Mouse (Mus musculus) right cerebral cortex, postnatal 14 days (tissue): ENCODE results near the gene Kcnip2.
"Not testable (repeated sequence)": the region's sequence is repeated elsewhere in the genome, so short reads cannot be mapped to it uniquely, and the experiment has no call there.

Experiments used
- DNase-seq: peaks from one replicate; pipeline ENCODE4 v3.0.0; 2022

The Kcnip2 gene

GRCm38 (mm10) chr19:45811028-45811674 lies 4.7 kb downstream of the Kcnip2 start:
- no peak for DNase-seq

GRCm38 (mm10) chr19:45807732-45808131 lies 8.1 kb downstream of the Kcnip2 start:
- no peak for DNase-seq

DNA sequence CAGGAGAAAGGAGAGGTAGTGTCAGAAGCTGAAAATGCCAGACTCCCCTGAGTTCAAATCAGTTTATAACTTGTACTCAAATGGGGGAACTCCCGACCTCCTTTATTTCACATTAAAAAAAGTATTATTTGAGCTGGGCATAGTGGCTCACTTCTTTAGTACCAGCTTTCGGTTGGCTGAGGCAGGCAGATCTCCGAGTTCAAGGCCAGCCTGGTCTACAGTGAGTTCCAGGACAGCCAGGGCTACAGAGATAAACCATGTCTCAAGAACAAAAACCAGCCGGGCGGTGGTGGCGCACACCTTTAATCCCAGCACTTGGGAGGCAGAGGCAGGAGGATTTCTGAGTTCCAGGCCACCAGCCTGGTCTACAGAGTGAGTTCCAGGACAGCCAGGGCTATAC lies 10.0 kb downstream of the Kcnip2 start:
- not testable (repeated sequence) for DNase-seq

GRCm38 (mm10) chr19:45804593-45805368 lies 11.1 kb downstream of the Kcnip2 start:
- no peak for DNase-seq

DNA sequence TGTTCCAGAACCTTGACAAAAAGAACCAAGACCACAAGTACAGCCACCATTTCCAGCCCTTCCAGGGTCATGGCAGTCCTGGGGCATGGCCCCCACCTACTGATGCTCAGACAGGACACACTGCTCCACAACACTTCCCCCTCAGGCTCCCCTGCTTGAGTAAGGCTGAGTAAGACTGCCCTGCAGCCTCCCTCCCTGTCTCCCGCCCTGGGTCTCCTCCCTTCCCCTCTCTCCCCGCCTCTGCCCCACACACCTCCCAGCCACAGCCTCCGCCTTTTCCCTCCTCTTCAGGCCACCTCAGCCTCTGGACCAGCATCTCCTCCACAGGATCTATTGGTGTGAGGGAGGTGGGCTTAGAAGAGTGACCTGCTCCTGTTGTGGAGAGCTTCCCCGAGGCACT lies 12.5 kb downstream of the Kcnip2 start:
- no peak for DNase-seq

- no peak for DNase-seq
Measured at GRCm38 (mm10) chr19:45802702-45803101, 13.2 kb downstream of the Kcnip2 start.

DNA sequence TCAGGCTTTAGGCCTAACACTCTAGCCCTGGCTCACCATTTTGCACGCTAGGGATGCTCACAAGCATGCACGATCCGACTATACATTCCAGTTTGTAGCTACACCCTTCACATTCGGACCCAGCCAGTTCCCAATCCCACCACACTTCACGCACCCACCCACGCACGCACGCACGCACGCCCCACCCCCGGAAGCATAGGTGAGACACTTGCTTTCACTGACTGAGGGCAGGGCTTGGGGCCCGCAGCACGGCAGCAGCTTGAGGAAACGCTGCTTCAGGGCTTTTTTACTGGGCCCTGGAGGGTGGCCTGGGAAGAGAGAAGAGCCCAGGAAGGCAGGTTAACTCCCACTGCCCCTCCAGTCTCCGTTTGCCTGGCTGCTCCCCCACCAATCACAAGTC lies 19.0 kb downstream of the Kcnip2 start:
- DNase-seq: no peak

- no peak for DNase-seq
Measured at GRCm38 (mm10) chr19:45796061-45796556, 19.8 kb downstream of the Kcnip2 start.

GRCm38 (mm10) chr19:45795406-45795944 lies 20.4 kb downstream of the Kcnip2 start:
- DNase-seq: no peak

- DNase-seq: no peak
Measured at GRCm38 (mm10) chr19:45794718-45795117, 21.1 kb downstream of the Kcnip2 start.

- DNase-seq: no peak
Measured at GRCm38 (mm10) chr19:45792404-45792803, 23.5 kb downstream of the Kcnip2 start.

DNA sequence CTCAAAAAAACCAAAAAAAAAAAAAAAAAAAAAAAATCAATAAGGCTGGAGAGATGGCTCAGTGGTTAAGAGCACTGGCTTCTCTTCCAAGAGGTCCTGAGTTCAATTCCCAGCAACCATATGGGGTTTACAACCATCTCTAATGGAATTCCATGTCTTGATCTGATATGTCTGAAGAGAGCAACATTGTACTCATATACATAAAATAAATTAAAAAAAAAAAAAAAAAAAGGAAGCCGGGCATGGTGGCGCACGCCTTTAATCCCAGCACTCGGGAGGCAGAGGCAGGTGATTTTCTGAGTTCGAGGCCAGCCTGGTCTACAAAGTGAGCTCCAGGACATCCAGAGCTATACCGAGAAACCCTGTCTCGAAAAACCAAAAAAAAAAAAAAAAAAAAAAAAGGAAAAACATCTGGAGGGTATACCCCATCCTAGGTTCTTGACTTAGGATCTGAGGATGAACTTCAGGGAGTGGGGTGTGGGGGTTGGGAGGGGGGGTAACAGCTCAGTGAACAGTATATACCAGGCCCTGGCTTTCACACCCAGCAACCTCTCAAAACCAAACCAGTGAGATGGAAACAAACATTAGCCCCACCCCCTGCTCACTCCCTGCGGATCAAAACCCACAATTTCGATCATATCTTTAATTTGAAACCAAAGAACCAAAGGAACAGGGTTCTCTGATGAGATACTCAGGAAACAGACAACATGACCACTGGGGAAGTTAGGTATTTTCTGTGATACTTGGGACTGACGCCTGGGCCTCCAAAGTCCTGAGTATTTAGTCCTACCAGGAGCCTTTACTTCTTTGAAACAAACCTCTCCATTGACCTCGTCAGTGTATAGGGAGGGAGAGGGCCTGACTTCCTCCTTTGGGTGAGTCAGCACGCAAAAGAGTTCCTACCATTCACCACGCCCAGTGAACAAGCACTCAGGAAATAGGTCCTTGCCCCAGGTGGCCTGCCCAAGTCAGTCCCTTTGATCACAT lies 25.7 kb downstream of the Kcnip2 start:
- DNase-seq: no peak

- no peak for DNase-seq
Measured at GRCm38 (mm10) chr19:45789365-45789764, 26.5 kb downstream of the Kcnip2 start.

DNA sequence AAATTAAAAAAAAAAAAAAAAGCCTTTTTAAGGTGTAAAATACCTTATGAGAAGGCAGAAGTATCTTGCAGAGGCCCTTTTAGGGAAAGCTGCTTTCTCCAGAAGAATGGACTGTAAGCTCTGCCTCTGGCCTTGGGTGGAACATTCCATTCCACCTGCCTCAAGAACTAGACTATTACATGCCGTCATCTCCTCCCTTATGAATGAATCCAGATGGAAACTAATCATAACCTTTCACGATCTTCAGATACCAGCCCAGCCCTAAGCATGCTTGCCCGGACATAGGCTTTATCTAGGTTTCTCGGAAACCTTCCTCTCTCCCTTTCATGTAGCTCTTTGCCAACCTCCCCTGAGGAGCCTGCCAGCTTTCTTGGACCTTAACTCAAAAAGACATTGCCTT lies 27.5 kb downstream of the Kcnip2 start:
- DNase-seq: no peak

- no peak for DNase-seq
Measured at GRCm38 (mm10) chr19:45787450-45787849, 28.4 kb downstream of the Kcnip2 start.

DNA sequence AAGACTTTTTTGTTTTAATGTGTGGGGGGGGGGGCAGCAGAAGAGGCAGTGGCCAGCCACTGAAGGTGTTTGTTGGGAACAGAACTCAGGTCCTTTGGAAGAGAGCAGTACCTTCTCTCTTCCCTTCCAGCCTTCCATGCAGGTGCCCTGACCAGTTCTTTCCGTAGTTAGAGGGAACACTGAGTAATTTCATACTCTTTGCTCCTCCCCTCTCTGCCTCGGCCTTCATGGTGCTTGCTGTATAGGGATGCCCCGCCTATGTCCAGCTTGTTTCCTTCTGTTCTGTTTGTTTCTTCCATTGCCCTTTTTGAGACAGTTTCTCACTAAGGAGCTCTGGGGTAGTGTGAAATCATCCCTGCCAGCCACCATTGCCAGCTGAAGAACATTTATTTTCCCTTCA lies 30.4 kb downstream of the Kcnip2 start:
- no peak for DNase-seq

- no peak for DNase-seq
Measured at GRCm38 (mm10) chr19:45783933-45784576, 31.8 kb downstream of the Kcnip2 start.

DNA sequence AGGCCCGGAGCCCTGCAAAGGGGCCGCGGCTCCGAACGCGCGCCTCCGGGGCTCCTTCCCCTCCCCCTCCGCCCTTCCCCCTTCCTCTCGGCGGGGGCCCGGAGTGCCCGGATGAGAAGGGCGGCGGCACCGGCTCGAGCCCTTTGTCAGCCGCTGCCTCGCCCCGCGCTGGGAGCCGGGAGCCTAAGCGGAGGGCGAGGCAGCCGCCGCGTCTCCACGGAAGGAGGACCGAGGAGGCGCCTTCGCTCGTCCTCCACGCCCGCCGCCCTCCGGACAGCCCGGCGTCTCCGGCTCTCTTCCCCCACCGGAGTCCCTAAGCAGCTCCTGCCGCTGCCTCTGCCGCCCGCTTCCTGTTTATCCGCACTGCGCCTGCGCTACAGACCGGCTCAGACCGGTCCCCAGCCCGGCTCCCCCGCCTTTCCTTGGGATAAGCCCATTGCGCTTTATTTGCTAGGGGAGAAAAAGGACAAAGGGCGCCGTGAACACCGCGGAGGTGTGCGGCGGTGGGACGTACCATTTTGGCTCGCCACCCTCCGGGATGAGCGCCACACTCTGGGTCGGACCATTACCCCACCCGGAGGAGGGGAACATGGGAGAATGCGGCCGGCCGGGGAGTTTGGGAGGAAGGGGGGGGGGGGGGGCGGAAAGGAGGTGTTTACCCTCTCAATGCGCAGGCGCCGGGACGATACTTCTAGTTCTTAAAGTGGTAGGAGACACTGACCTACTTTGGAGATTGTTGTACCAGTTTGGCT lies 32.5 kb downstream of the Kcnip2 start, which contains the start of gene Mgea5:
Mgea5 (minus strand) TSS at position 657 of the 752 bp plus-strand sequence.
- DNase-seq: peak; percentile 99

- peak; percentile 50 for DNase-seq
Measured at GRCm38 (mm10) chr19:45782315-45783001, 33.4 kb downstream of the Kcnip2 start.

DNA sequence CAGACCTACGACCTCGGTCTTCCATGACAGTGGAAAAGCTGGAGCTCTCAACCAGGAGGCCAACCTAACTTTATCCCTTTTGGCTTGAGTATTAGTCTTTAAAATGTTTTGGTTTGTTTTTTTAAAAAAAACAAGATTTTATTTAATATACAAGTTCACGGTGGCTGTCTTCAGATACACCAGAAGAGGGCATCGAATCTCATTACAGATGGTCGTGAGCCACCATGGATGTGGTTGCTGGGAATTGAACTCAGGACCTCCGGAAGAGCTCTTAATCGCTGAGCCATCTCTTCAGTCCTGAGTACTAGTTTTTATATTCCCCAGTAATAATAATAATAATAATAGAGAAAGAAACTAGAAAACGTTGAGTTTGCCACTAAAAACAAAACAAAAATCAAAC lies 34.2 kb downstream of the Kcnip2 start:
- no peak for DNase-seq
